Mouse (Mus musculus): ENCODE data around the gene Cradd.

The Cradd gene

GRCm38 (mm10) chr10:95278085-95278484 is 45.8 kb downstream of the Cradd start:
- DNase-seq (ENCODE audit: low read depth, low spot score) = no peak

- DNase-seq (ENCODE audit: low read depth, low spot score) = no peak
Measured at GRCm38 (mm10) chr10:95275488-95275887, 48.4 kb downstream of the Cradd start.

- no peak for DNase-seq (ENCODE audit: low read depth, low spot score)
Measured at GRCm38 (mm10) chr10:95273226-95273625, 50.7 kb downstream of the Cradd start.

GRCm38 (mm10) chr10:95269151-95269550 is 54.8 kb downstream of the Cradd start:
- no peak for DNase-seq (ENCODE audit: low read depth, low spot score)

- DNase-seq (ENCODE audit: low read depth, low spot score) = no peak
Measured at GRCm38 (mm10) chr10:95268366-95268765, 55.6 kb downstream of the Cradd start.

- DNase-seq (ENCODE audit: low read depth, low spot score) = no peak
Measured at GRCm38 (mm10) chr10:95266983-95267382, 57.0 kb downstream of the Cradd start.

- no peak for DNase-seq (ENCODE audit: low read depth, low spot score)
Measured at GRCm38 (mm10) chr10:95266041-95266762, 57.7 kb downstream of the Cradd start.

GRCm38 (mm10) chr10:95265576-95265975 is 58.4 kb downstream of the Cradd start:
- no peak for DNase-seq (ENCODE audit: low read depth, low spot score)

- no peak for DNase-seq (ENCODE audit: low read depth, low spot score)
Measured at GRCm38 (mm10) chr10:95264485-95265321, 59.2 kb downstream of the Cradd start.

GRCm38 (mm10) chr10:95262388-95262787 is 61.5 kb downstream of the Cradd start:
- DNase-seq (ENCODE audit: low read depth, low spot score) = no peak

- DNase-seq (ENCODE audit: low read depth, low spot score) = no peak
Measured at GRCm38 (mm10) chr10:95261279-95261678, 62.7 kb downstream of the Cradd start.

- DNase-seq (ENCODE audit: low read depth, low spot score) = no peak
Measured at GRCm38 (mm10) chr10:95260420-95260819, 63.5 kb downstream of the Cradd start.

- no peak for DNase-seq (ENCODE audit: low read depth, low spot score)
Measured at GRCm38 (mm10) chr10:95258471-95259155, 65.3 kb downstream of the Cradd start.

GRCm38 (mm10) chr10:95257979-95258378 is 66.0 kb downstream of the Cradd start:
- peak; percentile 54 for DNase-seq (ENCODE audit: low read depth, low spot score)

GRCm38 (mm10) chr10:95256095-95256494 is 67.8 kb downstream of the Cradd start:
- no peak for DNase-seq (ENCODE audit: low read depth, low spot score)

- no peak for DNase-seq (ENCODE audit: low read depth, low spot score)
Measured at GRCm38 (mm10) chr10:95255018-95255680, 68.8 kb downstream of the Cradd start.

GRCm38 (mm10) chr10:95254453-95255001 is 69.4 kb downstream of the Cradd start:
- no peak for DNase-seq (ENCODE audit: low read depth, low spot score)

GRCm38 (mm10) chr10:95254046-95254445 is 69.9 kb downstream of the Cradd start:
- DNase-seq (ENCODE audit: low read depth, low spot score) = no peak

- no peak for DNase-seq (ENCODE audit: low read depth, low spot score)
Measured at GRCm38 (mm10) chr10:95251674-95252073, 72.3 kb downstream of the Cradd start.

GRCm38 (mm10) chr10:95248362-95248761 is 75.6 kb downstream of the Cradd start:
- no peak for DNase-seq (ENCODE audit: low read depth, low spot score)

- DNase-seq (ENCODE audit: low read depth, low spot score) = no peak
Measured at GRCm38 (mm10) chr10:95246696-95247095, 77.2 kb downstream of the Cradd start.

- DNase-seq (ENCODE audit: low read depth, low spot score) = no peak
Measured at GRCm38 (mm10) chr10:95245680-95245982, 78.3 kb downstream of the Cradd start.
